Mouse (Mus musculus): ENCODE measurements around the gene 4921536K21Rik.

DNA sequence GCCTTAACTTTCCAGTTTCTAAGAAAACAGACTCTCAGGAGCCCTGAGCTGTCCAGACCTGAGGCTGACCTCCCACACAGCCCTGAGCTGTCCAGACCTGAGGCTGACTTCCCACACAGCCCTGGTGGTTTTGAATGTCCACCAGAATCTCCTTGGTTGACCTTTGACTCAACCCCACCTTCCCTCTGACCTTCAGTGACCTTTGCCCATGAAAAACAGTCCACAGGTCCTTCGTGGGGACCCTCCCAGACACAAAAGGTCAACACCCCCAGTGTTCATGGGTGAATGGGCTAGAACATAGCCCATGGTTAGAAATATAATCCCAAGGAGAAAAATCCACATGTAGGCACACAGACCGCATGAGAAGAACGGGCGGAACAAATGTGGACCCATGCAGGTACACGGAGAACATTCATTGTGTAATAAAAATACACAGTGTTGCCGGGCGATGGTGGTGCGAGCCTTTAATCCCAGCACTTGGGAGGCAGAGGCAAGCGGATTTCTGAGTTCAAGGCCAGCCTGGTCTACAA lies 38.9 kb upstream of the 4921536K21Rik start:
- TF ChIP-seq MXI1 (IDR thresholded peaks at IDR 0.05; ENCODE audit: low read depth, low read length): no peak
- TF ChIP-seq MAZ (IDR thresholded peaks at IDR 0.05; ENCODE audit: low read depth, low read length): no peak
- TF ChIP-seq UBTF (IDR thresholded peaks at IDR 0.05; ENCODE audit: borderline replicate concordance, insufficient read depth, low read depth, low read length): no peak
- no peak for TF ChIP-seq SIN3A (IDR thresholded peaks at IDR 0.05; ENCODE audit: low read length)
- no peak for TF ChIP-seq POLR2AphosphoS5 (IDR thresholded peaks at IDR 0.05; ENCODE audit: borderline replicate concordance, low read depth, low read length)

All from MEL (cell line).